Mouse (Mus musculus): ENCODE measurements around the gene Car5b.

Gene Car5b

DNA sequence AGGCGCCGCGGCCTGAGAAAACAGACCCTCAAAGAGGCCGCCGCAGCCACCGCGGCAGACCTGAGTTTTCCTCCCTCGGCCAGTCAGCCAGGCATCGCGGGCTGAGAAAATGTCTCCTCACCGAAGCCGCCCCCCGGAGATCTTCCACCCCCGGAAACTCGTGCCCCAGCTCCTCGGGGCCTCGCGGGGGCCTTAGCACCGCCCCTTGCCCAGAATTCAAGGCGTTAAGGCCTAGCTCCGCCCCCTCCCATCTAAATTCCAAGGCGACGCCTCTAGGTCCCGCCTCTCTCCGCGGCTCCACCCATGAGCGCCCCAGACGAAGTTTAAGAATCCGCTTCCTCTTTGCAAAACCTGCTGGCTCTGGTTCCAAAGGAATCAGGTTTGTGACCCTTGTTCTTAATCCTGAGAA is 69.3 kb downstream of the Car5b start, which contains the start of gene Zrsr2:
Gene Zrsr2, minus strand, starts transcription at position 195 of the 409 bp plus-strand sequence.
- DNase-seq (ENCODE audit: low spot score in 2 of 2): peak; percentile 49 to 62

- peak; percentile 24 to 39 for DNase-seq (ENCODE audit: low spot score in 2 of 2)
Observed at GRCm38 (mm10) chrX:163957803-163958466, 69.9 kb downstream of the Car5b start.

- no peak for DNase-seq (ENCODE audit: low spot score in 2 of 2)
Observed at GRCm38 (mm10) chrX:163957381-163957780, 70.4 kb downstream of the Car5b start.

- no peak for DNase-seq (ENCODE audit: low spot score in 2 of 2)
Observed at GRCm38 (mm10) chrX:163951618-163952017, 76.2 kb downstream of the Car5b start.

DNA sequence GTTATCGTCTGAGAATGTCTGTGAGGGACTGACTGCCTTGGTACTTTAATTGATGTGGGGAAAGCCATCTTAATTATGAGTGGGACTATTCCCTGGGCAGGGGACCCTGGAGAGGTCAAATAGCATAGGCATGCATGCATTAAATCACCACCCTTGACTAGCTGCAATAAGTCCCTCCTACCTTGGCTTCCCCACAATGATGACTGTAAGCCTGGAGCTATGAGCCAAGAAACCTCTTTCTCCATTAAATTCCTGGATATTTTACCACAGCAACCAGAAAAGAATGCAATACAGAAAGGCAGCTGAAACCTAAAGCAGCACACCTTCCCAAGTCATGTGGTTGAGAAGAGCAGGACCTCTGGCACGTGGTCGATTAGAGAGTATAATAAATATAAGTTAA is 83.4 kb downstream of the Car5b start:
- DNase-seq (ENCODE audit: low spot score in 2 of 2): no peak

- no peak for DNase-seq (ENCODE audit: low spot score in 2 of 2)
Observed at GRCm38 (mm10) chrX:163938587-163938986, 89.2 kb downstream of the Car5b start.

GRCm38 (mm10) chrX:163934731-163935130 is 93.1 kb downstream of the Car5b start:
- DNase-seq (ENCODE audit: low spot score in 2 of 2): no peak

DNA sequence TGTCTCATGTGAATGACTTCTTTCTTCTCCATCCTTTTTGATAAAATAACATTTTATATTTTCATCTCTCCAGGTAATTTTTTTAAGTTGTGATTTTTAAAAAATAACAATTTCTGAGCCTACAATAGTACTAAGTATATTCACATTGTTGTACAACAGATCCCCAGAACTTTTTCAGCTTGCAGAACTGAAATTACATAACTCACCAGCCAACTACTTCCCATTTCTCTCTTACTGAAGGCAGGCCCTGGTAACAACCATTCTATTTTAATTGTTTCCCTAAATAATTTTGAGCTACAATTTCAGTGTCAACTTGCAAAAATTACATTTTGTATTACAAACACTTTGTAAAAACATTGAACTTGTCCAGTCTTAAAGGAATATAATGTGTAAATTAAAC is 98.2 kb downstream of the Car5b start:
- DNase-seq (ENCODE audit: low spot score in 2 of 2): no peak

Measured in cerebellum, postnatal 4 days (tissue).